Comparison of ENCODE assay signal across 14 mouse cellular contexts in genomic region chr1:125669035-125669434, GRCm38 (mm10). TPM values are rescaled to one million over a fixed set of nuclear protein-coding genes. Genes with fewer than 3 reads are reported as not detected.
A peak's percentile ranks its signal among the peaks of the same experiment; 100 is the strongest.
DNase-seq lines count a peak whose midpoint lies in the region; ATAC-seq lines count a peak whose summit lies in the region.
"Had no signal": no experiment of that assay in that cellular context is flagged by ENCODE, and none has a peak within 500 bp of the region (broad histone marks: within the 10 kb centered on the region; RNA-seq: fewer than 3 reads in every experiment).

No protein-coding gene starts in this region.

- H3K27me3 ChIP-seq in forebrain, embryonic 14.5 days (replicated peaks; ENCODE audit: control insufficient read depth, insufficient read depth, low read length): no peaks in the 10 kb centered on the region
- H3K27me3 ChIP-seq in forebrain, embryonic 11.5 days (ENCODE audit: control insufficient read depth, insufficient read depth, low read length): no peaks in the 10 kb centered on the region
- no peaks in the 10 kb centered on the region for H3K27me3 ChIP-seq in liver, embryonic 12.5 days (replicated peaks)
- H3K27me3 ChIP-seq: heart, embryonic 15.5 days; liver, embryonic 13.5 days; neural tube, embryonic 13.5 days had no signal

- no peaks in the 10 kb centered on the region for H3K4me1 ChIP-seq in forebrain, embryonic 14.5 days (ENCODE audit: control insufficient read depth, insufficient read depth, low read length)
- no peaks in the 10 kb centered on the region for H3K4me1 ChIP-seq in forebrain, embryonic 11.5 days (replicated peaks; ENCODE audit: control insufficient read depth, insufficient read depth, low read length)
- H3K4me1 ChIP-seq in liver, embryonic 12.5 days: no peaks in the 10 kb centered on the region
- H3K4me1 ChIP-seq: heart, embryonic 15.5 days; liver, embryonic 13.5 days; neural tube, embryonic 13.5 days had no signal

- no peak overlapping the region for H3K4me3 ChIP-seq in forebrain, embryonic 14.5 days (ENCODE audit: low read depth, low read length)
- no peak overlapping the region for H3K4me3 ChIP-seq in forebrain, embryonic 11.5 days (ENCODE audit: low read depth, low read length)
- no peak overlapping the region for H3K4me3 ChIP-seq in liver, embryonic 12.5 days
- H3K4me3 ChIP-seq: heart, embryonic 15.5 days; liver, embryonic 13.5 days; neural tube, embryonic 13.5 days had no signal

- H3K4me2 ChIP-seq in forebrain, embryonic 14.5 days (ENCODE audit: low read length): no peak overlapping the region
- no peak overlapping the region for H3K4me2 ChIP-seq in forebrain, embryonic 11.5 days (ENCODE audit: low read depth, low read length, severe bottlenecking)
- H3K4me2 ChIP-seq in liver, embryonic 12.5 days: no peak overlapping the region
- H3K4me2 ChIP-seq: heart, embryonic 15.5 days; liver, embryonic 13.5 days; neural tube, embryonic 13.5 days had no signal

- WGBS in forebrain, embryonic 14.5 days: 88% methylated on average over 5 of the region's 5 CpGs
- 86% methylated on average over 5 of the region's 5 CpGs for WGBS in forebrain, embryonic 11.5 days
- 75% methylated on average over 5 of the region's 5 CpGs for WGBS in liver, embryonic 12.5 days (ENCODE audit: insufficient replicate concordance)

- no peaks in the 10 kb centered on the region for H3K9me3 ChIP-seq in forebrain, embryonic 14.5 days (replicated peaks; ENCODE audit: control insufficient read depth, low read length)
- H3K9me3 ChIP-seq in forebrain, embryonic 11.5 days (ENCODE audit: control insufficient read depth, low read length): no peaks in the 10 kb centered on the region
- no peaks in the 10 kb centered on the region for H3K9me3 ChIP-seq in liver, embryonic 12.5 days (replicated peaks)
- H3K9me3 ChIP-seq: heart, embryonic 15.5 days; liver, embryonic 13.5 days; neural tube, embryonic 13.5 days had no signal

- DNase-seq in forebrain, embryonic 14.5 days (ENCODE audit: low spot score): peak; percentile 9
- no peak for DNase-seq in forebrain, embryonic 11.5 days (ENCODE audit: low spot score)
- peak; percentile 14 for DNase-seq in liver
- peak; percentile 32 for DNase-seq in ZHBTc4 (ENCODE audit: low read depth, low spot score)
- DNase-seq in lung, postnatal 36 days: peak; percentile 29
- DNase-seq in cerebellum, adult 18-20 months: no peak
- no peak for DNase-seq in ovary, adult 18-20 months (ENCODE audit: low spot score)
- DNase-seq: B cell, adult 2 months; cerebellum, adult 8-10 months; liver, embryonic 13.5 days; spleen, adult 18-20 months had no signal

- no peak for ATAC-seq in forebrain, embryonic 14.5 days
- ATAC-seq in forebrain, embryonic 11.5 days (replicated peaks; ENCODE audit: low FRiP score): no peak
- ATAC-seq in liver, embryonic 12.5 days: no peak

- H3K9ac ChIP-seq in forebrain, embryonic 14.5 days (ENCODE audit: low read length): no peak overlapping the region
- no peak overlapping the region for H3K9ac ChIP-seq in forebrain, embryonic 11.5 days (ENCODE audit: low read length)
- no peak overlapping the region for H3K9ac ChIP-seq in liver, embryonic 12.5 days
- H3K9ac ChIP-seq: heart, embryonic 15.5 days; liver, embryonic 13.5 days; neural tube, embryonic 13.5 days had no signal

- no peak overlapping the region for H3K27ac ChIP-seq in forebrain, embryonic 14.5 days (ENCODE audit: low read depth, low read length)
- H3K27ac ChIP-seq in forebrain, embryonic 11.5 days (ENCODE audit: low read depth, low read length): no peak overlapping the region
- H3K27ac ChIP-seq in liver, embryonic 12.5 days: no peak overlapping the region
- H3K27ac ChIP-seq: heart, embryonic 15.5 days; liver, embryonic 13.5 days; neural tube, embryonic 13.5 days had no signal

- H3K36me3 ChIP-seq in forebrain, embryonic 14.5 days (ENCODE audit: control insufficient read depth, insufficient read depth, low read length): no peaks in the 10 kb centered on the region
- H3K36me3 ChIP-seq in forebrain, embryonic 11.5 days (ENCODE audit: control insufficient read depth, insufficient read depth, low read length): no peaks in the 10 kb centered on the region
- no peaks in the 10 kb centered on the region for H3K36me3 ChIP-seq in liver, embryonic 12.5 days
- H3K36me3 ChIP-seq: heart, embryonic 15.5 days; liver, embryonic 13.5 days; neural tube, embryonic 13.5 days had no signal

RNA-seq across cellular contexts. Expression of gene Gpr39, which starts 7.8 kb away (rescaled TPM):
- not detected in 2 replicates for polyA plus RNA-seq in forebrain, embryonic 14.5 days (2014; fragmentation: Nextera tagmentation; extraction: Ambion mirVana)
- not detected in 2 replicates for polyA plus RNA-seq in forebrain, embryonic 11.5 days (2014; fragmentation: Nextera tagmentation; extraction: Ambion mirVana)
- polyA plus RNA-seq in liver, embryonic 12.5 days (2016; fragmentation: Nextera tagmentation; extraction: Ambion mirVana): 3.6 and 4.3 TPM in 2 replicates
- polyA plus RNA-seq: neural tube, embryonic 13.5 days had no signal

Comparison
In these comparisons a context has a peak if more than half of its experiments do, and no peak if none do; other contexts are left out.
1. DNase-seq: peak in forebrain, embryonic 14.5 days (single experiment), liver (single experiment), ZHBTc4 (single experiment) and lung, postnatal 36 days (single experiment); none in forebrain, embryonic 11.5 days (single experiment), cerebellum, adult 18-20 months (0 of 2) and ovary, adult 18-20 months (single experiment).